Mouse (Mus musculus) thymus, adult 18-20 months (tissue): ENCODE results near the gene Syngr1.

Experiments
- DNase-seq, 2 experiments: peaks; one replicate each; pipeline ENCODE4 v3.0.0; 2022; ENCODE audit warnings: mixed read lengths in 2 of 2

Gene Syngr1

DNA sequence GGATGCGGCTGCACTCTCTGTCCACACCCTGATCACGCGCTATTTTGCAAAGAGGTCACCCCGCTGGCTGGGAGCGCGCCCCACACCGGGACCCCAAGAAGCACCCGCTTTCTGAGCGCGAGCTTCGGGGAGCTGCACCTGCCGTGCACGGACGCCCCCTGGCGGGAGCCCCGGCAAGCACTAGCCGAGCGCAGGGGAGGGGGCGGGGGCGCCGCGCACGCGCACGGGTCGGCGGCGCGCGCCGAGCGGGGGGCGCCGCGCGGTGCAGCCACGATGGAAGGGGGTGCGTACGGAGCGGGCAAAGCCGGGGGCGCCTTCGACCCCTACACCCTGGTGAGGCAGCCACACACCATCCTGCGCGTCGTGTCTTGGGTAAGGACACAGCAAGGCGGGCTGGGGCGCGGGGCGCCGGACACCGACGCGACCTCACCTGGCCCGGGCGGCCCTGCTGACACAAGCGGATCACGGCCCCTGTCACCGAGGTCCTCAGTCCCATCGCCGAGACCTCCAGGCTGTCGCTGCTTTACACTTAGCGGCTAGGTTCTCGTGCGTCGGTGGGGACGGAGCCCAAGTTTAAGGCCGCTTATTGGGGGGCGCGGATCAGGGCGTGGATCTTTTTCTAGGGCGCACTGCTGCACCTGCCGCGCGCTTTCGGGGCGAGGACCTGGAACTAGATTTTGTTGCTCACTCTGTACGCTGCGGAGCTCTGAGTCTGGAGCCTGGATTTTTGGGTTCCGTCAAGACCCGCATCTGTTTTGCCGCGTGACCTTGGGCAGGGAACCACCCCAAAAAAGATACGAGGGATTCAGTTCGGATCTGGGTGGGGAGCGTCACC, at the start of gene Syngr1, which contains the start of gene Rpl3:
Syngr1 (plus strand) TSS at position 214 of the 835 bp plus-strand sequence.
Rpl3 (minus strand) TSS at position 748 of the 835 bp plus-strand sequence.
- DNase-seq: peak; percentile 67

- DNase-seq: no peak
Observed at GRCm38 (mm10) chr15:80042152-80042551, 49.0 kb upstream of the Syngr1 start.

- no peak for DNase-seq
Observed at GRCm38 (mm10) chr15:80044249-80044648, 46.9 kb upstream of the Syngr1 start.

DNA sequence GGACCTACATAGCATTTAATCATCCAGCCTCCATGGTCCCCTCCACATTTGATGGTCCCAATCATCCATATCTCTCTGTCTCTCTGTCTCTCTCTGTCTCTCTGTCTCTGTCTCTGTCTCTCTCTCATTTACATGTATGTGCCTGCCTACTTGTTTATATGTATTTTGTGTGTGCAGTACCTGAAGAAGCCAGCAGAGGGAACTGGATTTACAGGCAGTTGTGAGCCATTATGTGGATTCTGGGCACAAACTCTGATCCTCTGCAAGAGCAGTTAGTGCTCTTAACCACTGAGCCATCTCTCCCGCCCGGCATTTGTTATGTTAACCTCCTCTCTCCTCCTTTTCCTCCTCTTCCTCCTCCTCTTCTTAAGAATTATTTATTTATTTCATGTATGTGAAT, 45.4 kb upstream of the Syngr1 start:
- DNase-seq: no peak

DNA sequence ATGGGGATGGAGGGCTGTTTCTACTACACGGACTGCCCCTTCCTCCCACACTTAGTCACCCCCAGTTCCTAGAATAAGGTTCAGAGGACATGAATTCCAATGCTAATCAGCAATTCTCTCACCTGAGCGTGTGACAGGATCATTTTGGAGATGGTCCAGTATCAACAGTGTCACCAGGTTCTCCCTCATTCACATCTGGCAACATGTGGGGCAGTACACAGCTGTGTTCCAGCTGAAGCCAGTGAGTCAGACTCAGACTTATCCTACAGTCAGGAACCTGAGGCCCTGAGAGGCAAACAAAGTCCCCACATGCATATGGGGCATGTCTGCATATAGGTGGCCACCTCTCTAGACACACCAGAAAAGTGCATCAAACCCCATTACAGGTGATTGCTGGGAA, 43.9 kb upstream of the Syngr1 start:
- no peak for DNase-seq

DNA sequence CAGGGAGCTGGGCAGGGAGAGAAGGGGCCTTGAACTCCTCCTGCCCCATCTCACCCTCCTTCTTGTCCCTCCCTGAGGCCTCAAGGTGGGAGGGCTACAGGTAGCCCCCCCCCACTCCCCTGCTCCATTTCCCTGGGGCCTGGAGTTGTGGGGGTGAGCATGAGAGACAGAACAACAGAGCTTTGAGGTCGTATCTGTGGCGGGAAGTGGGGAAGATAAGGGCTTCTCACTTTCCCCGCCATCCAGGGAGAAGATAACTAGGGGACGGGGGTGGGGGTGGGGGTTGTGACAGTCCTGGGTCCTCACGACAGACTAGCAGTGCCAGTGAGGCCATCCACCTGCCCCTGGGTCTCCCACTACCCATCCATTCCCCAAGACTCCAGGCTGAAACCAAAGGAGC, 43.2 kb upstream of the Syngr1 start:
- no peak for DNase-seq

DNA sequence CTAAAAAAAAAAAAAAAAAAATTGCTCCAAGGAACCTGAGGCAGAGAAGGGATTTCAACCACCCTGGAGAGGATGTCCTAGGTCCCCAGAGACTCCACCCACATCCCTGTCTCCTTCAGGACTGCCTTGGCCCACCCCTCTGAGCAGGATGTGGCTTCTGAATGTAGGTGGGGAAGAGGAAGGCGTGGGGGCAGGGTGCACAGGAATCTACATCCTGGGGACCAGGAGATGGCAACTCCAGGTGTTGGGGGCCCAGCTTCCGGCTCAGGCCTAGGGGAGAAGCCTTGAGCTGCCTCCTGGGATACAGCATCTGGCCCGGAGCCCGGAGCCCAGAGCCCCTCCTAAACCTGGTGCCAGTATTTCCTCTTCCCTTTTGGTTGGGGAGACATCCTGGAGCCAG, 41.0 kb upstream of the Syngr1 start:
- peak; percentile 60 to 79 for DNase-seq

- DNase-seq: no peak
Observed at GRCm38 (mm10) chr15:80051092-80051761, 39.9 kb upstream of the Syngr1 start.

GRCm38 (mm10) chr15:80051782-80052181, 39.4 kb upstream of the Syngr1 start:
- DNase-seq: peak in 1 of 2 experiments; percentile 51

GRCm38 (mm10) chr15:80053381-80054033, 37.6 kb upstream of the Syngr1 start:
- no peak for DNase-seq

DNA sequence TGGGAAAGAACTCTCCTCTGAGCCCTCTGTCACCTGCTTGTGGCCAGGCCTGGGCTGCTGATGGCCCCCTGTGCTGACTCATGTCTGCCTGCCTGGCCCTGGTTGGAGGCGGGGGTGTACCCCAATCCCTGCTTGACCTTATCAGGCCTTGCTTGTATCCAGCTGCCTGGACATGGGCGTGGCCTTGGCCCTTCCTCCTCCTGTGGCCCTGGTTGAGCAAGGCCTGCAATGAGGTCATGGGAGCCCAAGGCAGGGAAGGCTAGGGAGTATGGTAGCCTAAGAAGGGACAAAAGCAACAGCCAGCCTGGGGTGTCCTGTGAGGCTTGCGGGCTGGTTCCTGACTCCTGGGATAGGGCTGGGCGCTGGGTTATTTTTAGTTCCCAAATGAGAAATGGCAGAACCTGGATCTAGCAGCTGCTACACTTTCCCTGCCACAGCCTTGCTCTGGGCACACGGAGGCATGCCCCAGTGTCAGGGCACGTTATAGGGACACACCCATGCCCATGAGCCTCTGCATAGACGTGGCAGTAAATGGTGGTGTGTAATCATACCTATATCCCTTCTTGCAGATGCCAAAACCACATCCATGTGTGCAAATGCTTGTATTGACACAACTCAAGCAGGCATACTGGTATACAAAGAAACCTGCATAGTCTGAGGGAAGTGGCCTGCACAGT, 37.0 kb upstream of the Syngr1 start:
- DNase-seq: no peak

GRCm38 (mm10) chr15:80058151-80058550, 33.0 kb upstream of the Syngr1 start:
- no peak for DNase-seq

- no peak for DNase-seq
Observed at GRCm38 (mm10) chr15:80059606-80060005, 31.5 kb upstream of the Syngr1 start.

- DNase-seq: no peak
Observed at GRCm38 (mm10) chr15:80060356-80061070, 30.6 kb upstream of the Syngr1 start.

DNA sequence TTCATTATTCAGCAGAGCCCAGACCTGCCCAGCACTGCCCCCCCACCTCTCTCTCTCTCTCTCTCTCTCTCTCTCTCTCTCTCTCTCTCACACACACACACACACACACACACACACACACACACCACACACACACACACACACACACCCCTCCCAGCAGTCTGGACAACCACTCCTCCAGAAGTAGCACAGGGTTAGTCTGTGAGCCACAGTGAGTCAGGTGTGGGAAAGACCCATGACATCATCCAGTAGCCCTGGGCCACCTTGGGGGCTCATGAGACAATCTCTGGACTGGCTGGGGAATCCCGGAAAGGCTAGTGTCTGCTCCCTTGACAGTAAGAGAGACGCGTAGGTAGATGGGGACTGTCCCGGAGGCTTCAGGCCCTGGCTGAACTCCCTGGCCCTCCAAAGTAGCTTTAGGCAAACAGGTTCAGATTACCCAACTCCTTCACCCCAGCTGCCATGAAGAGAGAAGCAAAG, 30.0 kb upstream of the Syngr1 start:
- no peak for DNase-seq

DNA sequence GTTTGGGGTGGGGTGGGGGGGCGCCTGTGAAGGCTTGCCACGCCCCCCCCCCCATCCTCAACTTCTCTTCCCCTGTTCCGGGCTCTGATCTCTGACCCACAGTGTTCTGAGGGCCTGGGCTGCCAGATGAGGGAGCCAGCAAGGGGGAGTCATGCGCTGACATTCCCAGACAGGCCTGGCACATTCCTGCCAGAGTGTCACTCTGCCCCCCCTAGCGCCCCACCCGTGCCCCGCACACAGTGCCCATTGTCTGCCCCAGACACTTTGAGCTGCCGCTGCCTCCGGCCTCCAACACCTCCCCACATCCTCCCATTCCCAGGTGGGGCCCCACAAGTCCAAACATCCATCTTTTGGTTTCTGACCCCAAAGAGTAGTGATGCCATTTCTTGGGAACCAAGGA, 28.8 kb upstream of the Syngr1 start:
- no peak for DNase-seq

DNA sequence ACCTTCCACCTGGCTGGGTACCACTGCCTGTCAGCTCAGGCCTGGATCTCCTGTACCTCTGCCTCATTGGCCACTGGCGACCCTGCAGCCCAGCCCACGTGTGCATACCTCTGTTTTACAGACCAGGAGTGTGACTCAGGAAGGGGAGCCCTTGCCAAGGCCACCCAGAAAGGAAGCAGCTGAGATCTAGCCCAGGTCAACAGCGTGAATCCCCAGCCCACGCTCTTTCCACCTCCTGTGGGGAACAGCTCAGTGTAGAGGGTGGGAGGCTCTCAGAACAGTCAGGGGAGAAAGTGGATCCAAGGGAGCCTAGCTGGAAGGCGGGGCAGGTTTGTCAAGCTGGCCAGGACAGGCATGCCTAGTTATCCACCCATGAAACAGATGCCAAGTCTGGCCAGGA, 28.3 kb upstream of the Syngr1 start:
- DNase-seq: no peak

DNA sequence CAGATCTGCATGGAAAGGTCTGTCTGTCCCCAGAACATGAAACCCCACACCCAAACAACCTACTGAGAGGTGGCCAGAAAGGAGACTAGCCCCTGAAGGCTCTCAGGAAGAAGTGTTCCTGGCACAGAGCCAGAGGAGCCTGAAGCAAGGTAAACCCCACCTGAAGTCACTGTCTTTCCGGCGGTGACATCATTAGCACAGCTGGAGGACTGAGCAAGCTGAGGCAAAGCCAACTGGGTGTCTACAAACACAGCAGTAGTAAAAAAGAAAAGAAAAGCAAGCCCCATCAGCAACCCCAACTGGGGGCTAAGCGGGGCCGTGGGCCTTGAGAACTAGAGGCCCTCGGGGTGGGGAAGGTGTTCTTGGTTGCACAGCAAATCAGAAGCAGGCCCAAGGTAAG, 26.2 kb upstream of the Syngr1 start:
- DNase-seq: no peak

GRCm38 (mm10) chr15:80065414-80065813, 25.7 kb upstream of the Syngr1 start:
- no peak for DNase-seq

- no peak for DNase-seq
Observed at GRCm38 (mm10) chr15:80066538-80066937, 24.6 kb upstream of the Syngr1 start.

- DNase-seq: no peak
Observed at GRCm38 (mm10) chr15:80069171-80069570, 22.0 kb upstream of the Syngr1 start.

DNA sequence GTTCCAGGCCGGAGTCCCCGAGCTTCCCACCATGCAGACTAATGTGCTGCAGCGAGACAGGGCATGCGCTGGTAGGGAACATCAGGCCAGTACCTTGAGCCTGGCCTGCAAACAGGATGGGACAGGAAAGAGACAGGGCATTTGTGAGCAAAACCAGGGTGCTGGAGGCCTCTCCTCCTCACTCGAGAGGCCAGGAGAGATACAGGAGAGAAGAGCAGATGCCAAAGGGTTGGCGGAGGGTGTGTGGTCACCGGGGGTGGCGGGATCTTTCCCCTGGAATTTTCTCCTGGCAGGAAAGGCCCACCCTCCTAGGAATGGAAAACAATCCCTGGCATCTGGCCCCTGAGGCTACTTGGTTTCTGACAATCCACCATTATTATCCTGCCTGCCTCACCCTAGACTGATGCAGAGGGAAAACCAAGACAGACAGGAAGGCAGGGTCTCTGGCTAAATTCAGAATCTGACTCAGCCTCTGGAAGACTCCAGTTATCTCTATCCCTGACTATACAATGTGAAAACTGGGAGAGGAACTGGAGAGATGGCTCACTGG, 21.0 kb upstream of the Syngr1 start:
- DNase-seq: no peak
